Mouse (Mus musculus): ENCODE data around the gene Gpx6.
A peak's percentile ranks its signal among the peaks of the same experiment; 100 is the strongest.

The Gpx6 gene

DNA sequence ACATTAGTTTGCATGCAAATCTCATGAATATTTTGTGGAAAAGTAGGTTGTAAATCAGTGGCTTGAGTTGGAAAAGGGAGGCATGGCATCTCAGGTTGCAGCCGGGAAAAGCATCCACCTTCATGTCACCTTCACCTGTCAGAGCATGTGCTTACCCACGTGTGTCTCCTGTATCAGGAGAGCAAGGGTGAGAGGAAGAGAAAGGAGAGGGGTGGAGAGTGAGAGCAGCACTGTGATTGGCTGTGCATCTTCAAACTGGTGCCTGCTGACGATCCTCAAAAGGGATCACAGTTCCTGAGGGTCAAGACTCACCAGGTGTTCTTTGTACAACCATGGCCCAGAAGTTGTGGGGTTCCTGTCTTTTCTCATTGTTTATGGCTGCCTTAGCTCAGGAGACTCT lies at the start of gene Gpx6:
Gpx6 (plus strand) TSS at position 200 of the 400 bp plus-strand sequence.
- DNase-seq (ENCODE audit: low read depth, low spot score), result no peak

DNA sequence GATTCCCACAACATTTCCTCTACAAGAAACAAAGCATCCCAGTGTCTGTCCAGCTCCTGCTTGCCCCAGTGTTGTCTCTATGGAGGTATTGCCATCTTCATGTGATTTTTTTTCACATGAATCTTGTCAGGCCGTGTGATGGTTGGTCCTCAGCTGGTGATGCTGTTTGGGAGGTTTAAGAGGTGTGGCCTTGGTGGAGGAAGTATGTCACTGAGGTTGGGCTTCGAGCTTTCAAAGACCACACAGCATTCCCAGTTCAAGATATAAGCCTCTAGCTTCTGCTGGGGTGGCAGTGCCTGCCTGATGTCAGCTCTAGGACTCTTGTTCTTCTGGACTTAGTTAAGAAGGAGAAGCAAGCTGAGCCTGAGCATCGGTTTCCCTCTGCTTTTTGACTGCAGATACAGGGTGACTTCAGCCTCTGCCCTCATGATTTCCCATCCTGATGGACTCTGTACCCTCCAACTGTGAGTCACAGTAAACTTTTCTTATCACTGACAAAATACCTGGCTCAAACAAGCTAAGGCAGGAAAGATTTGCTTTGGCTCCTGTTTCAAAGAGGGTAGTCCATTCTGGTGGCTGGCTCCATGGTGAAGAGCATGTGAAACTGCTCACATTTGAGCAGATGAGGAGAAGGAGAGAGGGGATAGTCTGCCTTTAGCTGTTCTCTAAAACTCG lies 49.0 kb upstream of the Gpx6 start:
- DNase-seq (ENCODE audit: low read depth, low spot score), result no peak

DNA sequence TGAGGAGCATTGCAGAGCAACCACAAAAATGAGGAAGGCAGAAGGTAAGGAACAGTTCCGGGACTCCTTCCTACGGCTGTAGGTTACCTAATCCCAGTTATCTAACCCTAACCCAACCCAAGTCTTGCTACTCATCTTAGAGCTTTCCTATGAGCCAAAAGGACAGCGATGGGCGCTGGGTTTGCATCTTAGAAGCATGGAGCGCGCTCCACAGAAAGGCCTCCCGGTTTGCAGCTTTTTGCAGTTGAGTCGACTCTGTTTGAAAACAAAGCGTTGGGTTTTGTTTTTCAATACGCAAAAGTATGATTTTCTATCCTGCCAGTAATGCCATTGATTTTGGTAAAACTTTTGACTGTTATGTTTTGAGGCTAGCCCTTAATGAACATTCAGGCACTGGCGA lies 48.0 kb upstream of the Gpx6 start:
- no peak for DNase-seq (ENCODE audit: low read depth, low spot score)

DNA sequence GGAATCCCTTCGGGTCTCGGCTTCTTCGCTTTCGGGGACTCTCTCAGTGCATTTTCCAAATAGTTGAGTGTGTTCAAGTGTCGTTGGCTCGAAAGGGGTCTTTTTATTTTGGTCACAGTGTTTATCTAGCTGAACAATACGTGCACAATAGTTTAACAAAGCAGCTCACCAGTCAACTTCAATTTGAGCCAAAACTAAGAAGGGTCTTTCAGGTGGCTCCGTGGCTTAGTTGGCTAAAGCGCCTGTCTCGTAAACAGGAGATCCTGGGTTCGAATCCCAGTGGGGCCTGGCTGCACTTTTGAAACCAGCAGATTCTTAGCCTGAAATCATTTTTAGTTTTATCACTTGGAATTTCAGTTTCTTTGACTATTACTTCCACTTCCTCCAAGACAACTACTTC lies 47.6 kb upstream of the Gpx6 start:
- no peak for DNase-seq (ENCODE audit: low read depth, low spot score)

DNA sequence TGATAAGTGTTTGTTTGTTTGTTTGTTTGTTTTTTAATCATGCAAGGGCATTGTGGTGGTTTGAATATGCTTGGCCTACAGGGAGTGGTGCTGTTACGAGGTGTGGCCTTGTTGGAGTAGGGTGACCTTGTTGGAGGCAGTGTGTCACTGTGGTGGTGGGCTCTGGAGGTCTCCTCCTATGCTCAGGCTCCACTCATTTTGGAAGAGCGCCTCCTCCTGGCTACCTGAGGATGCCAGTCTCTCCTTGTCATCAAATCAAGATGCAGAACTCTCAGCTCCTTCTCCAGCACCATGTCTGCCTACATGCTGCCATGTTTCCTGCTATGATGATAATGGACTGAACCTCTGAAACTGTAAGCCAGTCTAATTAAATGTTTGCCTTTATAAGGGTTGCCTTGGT lies 46.2 kb upstream of the Gpx6 start:
- DNase-seq (ENCODE audit: low read depth, low spot score), result no peak

DNA sequence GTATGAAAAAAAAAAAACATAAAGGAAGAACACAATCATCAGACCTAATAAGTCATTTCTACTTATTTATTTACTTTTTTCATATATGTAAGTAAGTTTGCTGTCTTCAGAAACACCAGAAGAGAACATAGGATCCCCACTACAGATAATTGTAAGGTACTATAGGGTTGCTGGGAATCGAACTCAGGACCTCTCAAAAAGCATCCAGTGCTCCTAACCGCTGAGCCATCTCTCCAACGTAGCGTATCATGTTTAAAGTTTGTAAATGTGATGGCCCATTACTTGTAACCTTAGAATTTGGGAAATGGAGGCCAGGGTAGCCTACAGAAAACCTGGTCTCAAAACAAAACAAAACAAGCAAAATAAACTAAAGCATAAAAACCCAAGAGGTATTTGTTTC lies 44.4 kb upstream of the Gpx6 start:
- DNase-seq (ENCODE audit: low read depth, low spot score), result no peak

DNA sequence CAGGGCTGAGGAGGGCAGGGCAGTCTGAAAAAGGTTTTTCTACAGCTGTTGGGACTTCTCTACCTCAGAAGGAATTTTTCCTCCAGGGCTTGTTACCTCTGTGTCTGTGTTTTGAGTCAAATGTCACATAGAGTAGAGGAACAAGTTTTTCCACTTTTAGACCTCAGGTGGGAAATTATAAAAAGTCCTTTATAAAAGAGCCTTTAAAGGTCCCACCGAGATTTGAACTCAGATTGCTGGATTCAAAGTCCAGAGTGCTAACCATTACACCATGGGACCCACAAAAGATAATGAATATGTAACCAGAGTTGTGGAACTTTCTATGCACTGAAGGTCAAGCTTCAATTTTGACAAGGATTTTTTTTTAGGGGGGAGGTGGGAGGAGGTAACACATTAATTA lies 43.7 kb upstream of the Gpx6 start:
- no peak for DNase-seq (ENCODE audit: low read depth, low spot score)

DNA sequence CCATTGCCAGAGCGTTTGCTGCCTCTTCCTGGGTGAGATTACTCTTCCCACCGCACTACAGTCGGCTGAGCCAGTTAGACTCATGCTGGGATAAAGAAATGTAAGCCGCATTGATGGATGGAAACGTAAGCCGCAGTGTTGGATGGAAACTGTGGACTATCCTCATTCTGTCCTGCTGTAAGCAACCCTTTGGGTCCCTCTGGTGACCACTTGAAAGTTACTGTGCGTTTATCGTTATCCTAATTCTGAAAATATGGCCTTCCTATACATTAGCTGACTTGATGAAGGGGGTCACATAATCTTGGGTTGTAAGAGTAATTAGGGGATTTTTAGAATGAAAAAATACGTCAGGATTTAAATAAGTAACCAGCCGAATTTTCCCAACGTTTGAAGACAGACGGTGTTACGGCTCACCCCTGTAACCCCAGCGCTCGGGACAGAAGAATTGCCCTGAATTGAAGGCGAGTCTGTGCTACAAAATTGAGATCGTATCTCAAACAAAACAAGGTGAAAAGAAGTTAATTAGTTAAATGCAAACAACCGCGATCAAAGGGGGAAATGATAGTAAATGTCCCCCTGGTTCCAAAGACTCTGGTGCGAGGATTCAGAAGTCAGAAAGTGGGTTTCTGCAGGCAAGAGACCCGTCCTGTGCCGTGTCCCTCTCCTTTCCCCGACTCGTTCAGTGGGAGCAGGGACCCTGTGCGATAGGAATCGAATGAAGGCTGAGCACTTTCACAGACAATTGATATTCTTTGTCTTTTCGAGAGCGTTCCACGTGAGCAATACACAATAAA lies 36.7 kb upstream of the Gpx6 start:
- no peak for DNase-seq (ENCODE audit: low read depth, low spot score)

DNA sequence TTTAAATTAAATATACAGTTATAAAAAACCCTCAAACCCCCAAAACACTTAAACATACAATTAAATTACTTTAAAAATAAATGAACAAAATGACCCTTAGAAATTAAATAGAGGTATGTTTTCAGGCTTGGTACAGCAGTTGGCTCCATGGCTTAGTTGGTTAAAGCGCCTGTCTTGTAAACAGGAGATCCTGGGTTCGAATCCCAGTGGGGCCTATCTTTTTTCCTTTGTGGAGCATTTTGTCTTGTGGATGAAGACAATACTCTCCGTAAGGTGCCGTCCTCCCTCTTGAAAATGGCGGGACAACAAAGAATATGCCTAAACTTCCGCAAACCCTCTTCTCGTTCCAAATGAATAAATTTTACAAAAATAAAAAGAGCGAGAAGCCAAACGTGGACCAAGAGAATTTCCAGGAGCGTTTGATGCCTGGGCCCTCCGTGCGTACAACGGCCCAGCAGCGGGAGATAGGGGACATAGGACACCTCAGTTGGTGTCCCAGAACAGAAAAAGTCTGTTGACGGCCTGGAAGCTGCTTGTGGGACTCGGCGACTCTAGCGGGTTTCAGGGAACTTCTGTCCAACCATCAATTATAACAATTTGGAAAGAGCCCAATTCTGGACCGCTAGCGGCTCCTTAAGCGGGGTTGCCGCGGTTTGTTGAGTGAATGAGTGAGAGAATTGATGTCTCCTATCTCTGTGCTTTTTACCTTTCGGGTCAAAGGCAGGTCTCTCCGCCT lies 35.9 kb upstream of the Gpx6 start:
- DNase-seq (ENCODE audit: low read depth, low spot score), result peak; percentile 66

DNA sequence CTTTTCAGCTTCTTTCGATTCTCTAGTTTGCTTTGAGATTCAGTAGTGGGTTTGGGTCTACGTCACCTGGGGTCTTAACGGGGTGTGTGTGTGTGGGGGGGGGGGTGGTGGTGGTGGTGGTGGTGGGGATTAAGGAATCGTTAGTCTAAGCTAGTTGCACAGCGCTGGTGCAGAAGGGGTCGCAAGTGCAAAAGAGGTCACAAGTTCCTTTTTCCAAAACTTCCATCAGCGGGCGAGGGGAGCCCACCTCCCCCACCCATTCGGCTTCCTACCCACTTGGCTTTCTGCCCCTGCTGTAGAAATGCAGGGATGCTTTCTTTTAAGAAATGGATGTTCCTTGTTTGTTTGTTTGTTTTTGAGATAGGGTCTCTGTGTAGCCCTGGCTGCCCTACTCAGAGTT lies 35.4 kb upstream of the Gpx6 start:
- no peak for DNase-seq (ENCODE audit: low read depth, low spot score)

DNA sequence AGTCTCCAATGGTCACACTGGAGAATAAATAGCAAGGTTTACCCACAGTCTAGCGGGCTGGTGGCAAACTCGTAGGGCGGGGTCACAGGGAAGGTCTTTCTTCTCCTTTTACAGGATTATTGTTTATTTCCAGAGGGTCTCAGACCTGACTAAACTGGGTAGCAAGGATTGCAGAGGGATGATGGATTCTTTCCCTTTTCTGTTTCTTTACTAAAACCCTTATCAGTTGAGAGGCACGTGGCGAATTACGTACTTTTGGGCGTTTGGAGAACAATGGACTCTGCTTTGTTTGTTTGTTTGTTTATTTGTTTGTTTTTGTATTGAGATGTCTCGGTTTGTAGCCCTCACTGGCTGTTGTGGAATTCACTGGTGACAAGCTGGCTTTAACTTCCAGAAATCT lies 32.8 kb upstream of the Gpx6 start:
- no peak for DNase-seq (ENCODE audit: low read depth, low spot score)

DNA sequence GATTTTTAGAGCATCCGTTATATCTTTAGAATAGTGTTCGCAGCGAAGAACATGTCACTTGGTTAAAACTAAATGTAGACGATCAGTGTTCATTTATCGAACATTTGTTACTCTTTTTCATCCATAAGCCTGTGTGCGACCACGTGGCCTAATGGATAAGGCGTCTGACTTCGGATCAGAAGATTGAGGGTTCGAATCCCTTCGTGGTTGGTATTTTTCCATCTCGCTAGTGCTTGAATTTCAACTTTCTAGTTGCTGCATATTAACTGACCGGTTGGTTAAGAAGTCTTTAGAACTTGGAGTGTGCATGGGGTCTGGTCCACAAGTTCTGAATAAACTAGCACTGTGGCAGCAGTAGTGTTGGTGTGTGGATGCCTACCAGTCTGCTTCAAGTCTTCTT lies 32.4 kb upstream of the Gpx6 start:
- DNase-seq (ENCODE audit: low read depth, low spot score), result no peak

DNA sequence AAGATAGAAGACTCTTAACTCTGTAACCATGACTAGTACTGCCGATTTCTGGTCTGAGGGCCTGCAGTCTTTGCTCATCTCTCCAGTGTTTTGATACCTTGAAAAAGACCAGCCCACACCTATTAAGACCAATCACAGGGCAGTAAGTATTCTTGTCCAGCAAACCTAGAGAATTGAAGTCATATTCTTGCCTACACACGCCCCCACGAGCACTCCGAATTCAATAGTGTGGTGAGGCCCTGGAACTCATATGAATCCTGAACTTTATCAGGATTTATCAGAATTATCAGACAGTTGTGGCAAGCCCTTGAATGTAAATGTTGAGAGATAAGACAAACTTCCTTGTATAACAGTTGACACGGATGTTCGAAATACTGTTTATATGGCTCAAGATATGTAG lies 19.3 kb upstream of the Gpx6 start, which contains the start of gene Gpx5:
Gpx5 (minus strand) TSS at position 101 of the 400 bp plus-strand sequence.
- no peak for DNase-seq (ENCODE audit: low read depth, low spot score)

DNA sequence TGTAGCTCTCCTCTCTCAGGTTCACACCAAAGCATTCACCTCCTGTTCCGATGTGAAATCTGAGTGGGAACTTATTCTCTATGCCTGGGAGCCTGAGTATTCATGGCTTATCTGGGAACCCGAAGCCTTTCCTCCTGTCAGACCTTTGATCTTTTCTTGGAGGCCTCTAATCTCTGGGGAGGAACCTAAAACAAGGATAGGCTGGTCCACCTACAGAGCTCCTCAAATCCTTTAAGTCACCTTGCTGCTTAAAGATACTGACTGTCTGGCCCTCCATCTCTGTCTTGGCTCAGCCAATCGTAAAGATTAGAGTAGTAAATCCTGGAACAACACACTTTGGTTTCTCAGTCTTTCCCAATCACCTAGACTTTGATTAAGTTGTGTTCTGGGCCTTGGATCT lies 13.4 kb upstream of the Gpx6 start:
- DNase-seq (ENCODE audit: low read depth, low spot score), result no peak

DNA sequence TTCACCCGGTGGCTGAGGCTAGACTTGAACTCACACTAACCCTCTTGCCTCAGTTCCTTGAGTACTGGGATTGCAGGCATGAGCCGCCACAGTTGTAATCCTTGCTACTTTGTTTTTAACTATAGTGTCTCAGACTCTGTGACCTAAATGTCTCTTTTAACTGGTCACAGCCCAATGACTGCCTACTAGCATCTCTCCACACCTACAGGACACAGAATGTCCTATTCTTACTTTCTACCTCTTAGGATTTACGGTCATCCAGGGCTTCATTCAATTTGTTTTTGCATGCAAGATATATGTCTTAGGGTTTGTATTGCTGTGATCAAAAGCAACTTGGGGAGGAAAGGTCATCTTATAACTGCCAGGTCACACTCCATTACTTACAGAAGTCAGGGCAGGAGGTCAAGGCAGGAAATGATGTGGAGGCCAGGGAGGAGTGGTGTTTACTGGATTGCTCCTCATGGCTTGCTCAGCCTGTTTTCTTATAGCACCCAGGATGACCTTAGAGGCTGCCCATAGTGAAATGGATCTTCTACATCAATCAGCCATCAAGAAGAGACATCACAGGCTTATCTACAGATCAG lies 7.3 kb upstream of the Gpx6 start:
- DNase-seq (ENCODE audit: low read depth, low spot score), result no peak

DNA sequence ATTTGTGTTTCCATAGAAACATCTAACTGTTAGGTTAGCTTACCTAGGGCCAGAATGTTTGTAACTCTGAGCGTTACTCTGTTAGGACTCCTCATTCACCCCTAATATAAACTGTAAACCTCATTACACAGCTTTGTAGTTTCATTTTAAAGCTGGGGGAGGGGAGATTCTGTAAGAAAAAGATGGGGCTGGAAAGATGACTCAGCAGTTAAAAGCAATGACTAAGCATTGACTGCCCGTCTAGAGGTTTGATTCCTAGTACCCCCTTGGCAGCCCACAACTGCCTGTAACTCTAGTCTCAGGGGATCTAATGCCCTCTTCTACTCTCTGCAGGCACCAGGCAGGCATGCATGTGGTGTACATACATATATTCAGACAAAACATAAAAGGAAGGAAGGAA lies 2.1 kb upstream of the Gpx6 start:
- DNase-seq (ENCODE audit: low read depth, low spot score), result no peak

DNA sequence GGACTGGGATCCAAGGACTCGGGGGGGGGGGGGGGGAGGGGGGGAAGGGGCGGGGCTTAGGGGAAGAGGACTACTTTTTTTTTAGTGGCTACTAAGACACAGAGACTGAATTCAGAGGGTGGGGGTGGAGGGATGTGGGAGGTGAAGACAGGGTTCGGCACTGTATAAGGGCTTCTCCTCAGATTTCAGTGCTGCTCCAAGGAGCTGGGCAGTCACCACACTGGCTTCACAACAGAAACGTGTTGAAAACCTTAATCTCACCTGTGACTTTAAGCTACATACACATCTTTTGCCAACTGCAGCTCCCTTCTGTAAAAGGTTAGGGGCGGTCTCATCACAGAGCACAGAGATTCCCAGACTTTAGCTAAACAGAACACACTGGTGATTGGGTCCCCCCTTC lies 929 bp downstream of the Gpx6 start:
- no peak for DNase-seq (ENCODE audit: low read depth, low spot score)

DNA sequence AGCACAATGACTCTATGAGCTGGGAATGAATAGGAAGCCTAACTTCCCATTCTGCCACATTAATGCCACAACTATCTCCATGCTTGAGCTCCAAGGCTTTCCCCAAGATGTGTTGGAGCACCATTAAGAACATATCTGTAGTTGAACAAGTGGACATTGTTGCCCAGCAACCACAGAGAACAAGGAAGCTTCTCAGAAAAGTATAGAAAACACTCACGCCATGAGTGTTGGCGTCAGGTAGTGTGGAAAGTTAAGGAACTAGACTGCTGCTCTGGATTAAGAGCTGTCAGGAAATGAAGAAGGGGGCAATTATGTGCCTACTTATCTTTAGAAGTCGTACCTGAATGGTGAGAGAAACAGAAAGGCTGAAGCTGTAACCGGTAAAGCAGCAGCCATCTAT lies 2.0 kb downstream of the Gpx6 start:
- DNase-seq (ENCODE audit: low read depth, low spot score), result no peak

DNA sequence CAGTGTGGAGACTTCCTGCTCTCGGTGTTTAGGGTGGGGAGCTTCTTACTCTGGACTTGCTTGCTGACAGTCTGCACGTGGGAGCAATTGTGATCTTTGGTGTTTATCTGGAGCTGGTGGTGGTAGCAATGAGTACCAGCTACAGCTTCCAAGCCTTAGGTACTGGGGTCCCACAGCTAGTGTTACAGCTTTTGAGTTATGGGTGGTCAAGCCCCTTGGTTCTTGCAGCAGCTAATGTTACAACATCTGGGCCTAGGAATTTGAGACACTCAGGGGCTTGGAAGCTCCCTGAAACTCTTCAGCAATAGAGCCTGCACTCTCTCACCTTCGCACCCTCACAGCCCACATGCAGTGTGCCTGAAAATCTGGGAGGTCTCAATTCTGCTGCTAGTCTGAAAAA lies 8.3 kb downstream of the Gpx6 start:
- no peak for DNase-seq (ENCODE audit: low read depth, low spot score)

DNA sequence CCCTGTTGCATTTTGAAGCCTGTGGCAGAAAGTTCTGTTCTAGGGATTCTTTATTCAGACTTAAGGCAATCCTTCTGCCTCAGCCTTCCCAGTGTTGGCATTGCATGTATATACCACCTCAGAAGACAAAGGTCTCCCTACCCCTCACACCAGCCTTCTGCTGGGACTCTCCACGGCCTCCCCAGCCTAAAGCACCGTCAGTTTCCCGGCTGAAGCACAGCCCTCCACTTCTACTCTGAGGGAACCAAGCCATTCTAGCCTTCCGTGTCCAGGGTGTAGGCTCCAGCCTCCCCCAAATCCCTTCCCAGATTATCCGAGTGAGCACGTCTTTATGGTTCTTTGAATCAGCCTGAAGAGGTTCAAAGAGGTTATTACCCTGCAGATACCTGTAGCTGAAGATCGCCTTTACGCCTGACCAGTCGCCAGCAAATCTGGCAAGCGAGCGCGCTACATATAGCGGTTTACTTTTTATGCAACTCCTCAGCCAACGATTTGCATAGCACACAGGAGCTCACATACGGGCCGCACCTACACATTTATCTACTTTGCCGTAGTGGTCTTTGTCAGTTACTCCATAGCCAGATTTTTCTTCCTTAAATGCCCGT lies 10.1 kb downstream of the Gpx6 start:
- DNase-seq (ENCODE audit: low read depth, low spot score), result no peak

DNA sequence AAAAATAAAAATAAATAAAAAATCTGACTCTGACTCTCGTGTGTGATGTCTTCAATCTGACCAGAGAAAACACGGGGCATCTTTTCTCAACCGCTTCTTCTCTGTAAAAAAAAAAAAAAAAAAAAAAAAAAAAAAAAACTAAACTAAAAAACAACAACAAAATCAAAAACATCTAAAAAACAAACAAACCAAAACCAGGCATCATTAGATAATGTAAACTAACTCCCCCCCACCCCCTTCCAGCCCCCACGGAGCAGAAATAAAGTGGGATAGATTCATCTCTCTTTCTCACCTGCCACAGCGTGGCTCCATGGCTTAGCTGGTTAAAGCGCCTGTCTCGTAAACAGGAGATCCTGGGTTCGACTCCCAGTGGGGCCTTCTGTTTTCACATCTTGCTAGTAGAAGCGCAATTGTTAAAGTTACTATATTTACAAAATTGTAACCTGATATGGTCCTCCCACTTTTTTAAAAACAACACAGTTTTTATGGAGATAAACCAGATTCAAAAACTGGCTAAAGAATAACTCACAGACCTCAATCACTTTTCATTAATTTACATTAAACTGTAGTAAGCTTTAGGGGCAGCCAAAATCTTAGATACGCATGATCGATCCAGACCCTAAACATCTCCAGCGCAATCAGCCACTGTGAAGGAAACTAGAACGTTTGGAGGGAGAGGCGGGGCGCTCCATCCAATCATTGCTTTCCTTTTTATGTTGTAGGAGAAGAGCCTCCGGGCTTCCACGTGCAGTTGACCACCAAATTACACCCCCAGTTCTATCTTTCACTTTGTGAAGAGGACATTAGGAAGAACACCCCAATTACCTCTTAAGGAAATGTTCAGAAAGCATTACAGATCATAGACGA lies 10.8 kb downstream of the Gpx6 start:
- DNase-seq (ENCODE audit: low read depth, low spot score), result no peak
